Mouse (Mus musculus): ENCODE data around the gene Atad2b. TPM values are rescaled to one million over a fixed set of nuclear protein-coding genes. Genes with fewer than 3 reads are reported as not detected.
A peak's percentile ranks its signal among the peaks of the same experiment; 100 is the strongest.
"Not testable (repeated sequence)": the region's sequence is repeated elsewhere in the genome, so short reads cannot be mapped to it uniquely, and the experiment has no call there.

Atad2b gene
- 10 to 100 TPM; 13.2 to 15.8 TPM for total RNA-seq (2021)

DNA sequence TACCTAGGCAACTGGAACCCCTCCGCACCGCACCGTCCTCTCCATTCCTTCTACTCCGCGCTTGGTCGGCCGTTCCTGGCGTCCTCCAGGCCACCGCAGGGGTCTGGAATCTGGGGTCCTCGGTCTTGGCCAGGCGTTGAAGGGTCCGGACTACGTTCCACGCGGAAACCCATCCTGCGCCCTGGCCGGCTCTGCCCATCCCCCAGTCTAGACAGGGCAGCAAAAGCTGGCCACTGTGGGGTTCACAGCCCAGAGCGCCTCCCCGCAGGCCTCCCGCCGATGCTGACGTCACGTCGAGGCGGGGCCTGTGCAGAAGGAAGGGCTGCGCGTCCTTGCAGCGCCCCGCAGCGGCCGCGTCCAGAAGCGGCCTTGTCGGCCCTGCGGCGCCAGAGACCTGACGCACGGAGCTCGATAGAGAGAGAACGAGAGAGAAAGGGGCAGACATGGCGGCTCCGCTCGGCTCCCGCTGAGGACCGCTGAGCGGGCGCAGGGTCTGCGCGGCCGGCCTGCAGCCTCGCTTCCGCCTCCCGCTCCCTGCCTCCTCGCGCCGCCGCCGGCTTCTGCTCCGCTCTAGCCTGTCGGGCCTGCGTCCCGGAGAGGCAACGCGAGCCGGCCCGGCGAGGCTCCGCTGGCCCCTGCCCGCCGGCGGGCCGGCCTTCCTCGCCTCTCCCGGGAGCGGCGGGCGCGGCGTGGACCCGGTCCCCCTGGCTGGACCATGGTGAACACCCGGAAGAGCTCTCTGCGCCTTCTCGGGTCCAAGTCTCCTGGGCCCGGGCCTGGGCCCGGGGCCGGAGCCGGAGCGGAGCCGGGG lies at the start of gene Atad2b:
TSS of gene Atad2b (plus strand) at position 360 of the 811 bp plus-strand sequence.
- intact Hi-C loops (cut with DNase I) = loop anchor here (2.0 to 10.0 kb wide), 6 partner anchors 22 to 1492 kb away; partner anchors contain the start of genes Asxl2, Fam228b, Fkbp1b and Pfn4
- DNase-seq = peak; percentile 98 to 99

DNA sequence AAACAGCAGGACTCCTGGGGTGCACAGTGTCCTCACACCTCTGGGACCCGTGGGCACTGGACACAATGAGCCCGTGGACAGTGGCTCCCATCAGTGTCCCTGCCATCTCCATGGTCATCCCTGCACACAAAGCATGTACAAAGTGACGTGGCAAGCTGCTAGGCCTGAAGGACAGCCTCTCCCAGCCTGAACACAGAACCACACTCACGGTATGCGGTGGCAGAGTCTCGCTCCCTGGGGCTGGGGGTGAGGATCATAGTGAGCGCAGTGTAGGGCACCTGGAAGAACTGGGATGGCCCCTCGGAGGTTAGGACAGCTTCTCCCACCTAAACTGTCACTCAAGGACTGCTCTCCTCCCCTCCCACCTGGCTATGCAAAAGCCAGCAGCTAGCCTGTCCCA lies 48.2 kb upstream of the Atad2b start:
- DNase-seq = no peak
- intact Hi-C loops (cut with DNase I) = no loop called here

DNA sequence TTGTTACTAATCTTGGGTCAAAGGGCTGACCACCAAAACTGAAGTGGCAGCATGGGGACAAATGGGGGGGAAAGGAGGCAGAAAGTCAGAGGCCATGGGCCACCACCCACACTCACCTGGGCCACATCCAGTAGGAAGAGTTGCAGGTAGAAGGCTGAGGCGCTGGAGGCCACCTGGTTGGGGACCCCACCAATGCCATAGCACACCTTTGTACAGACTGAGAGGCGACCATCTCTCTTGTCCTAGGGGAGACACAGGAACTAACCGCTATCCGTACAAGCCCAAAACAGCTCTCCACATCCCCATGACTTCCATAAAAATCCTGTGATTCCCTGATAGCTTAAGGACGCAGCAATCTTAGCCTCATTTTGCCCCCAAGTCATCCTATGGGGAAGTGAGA lies 45.9 kb upstream of the Atad2b start:
- DNase-seq = no peak
- intact Hi-C loops (cut with DNase I) = no loop called here

DNA sequence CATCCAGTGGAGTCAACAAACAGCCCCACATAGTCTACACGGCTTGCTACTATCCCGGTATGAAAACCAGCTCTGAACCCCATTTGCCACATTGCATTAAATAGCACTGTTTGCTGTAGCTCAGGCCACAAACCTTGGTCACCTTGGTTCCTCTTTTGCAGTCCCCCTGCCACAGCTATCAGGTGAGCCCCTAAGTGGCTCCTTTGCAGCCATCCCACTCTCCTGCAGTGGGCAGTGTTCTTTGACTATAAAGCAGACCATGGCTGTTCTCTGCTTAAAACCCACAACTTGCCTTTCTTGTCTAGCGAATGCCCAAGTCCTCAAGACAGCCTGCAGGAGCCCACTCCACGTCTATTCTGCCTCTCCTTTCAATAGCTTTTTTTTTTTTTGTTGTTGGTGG lies 44.9 kb upstream of the Atad2b start:
- no peak for DNase-seq
- intact Hi-C loops (cut with DNase I) = no loop called here

DNA sequence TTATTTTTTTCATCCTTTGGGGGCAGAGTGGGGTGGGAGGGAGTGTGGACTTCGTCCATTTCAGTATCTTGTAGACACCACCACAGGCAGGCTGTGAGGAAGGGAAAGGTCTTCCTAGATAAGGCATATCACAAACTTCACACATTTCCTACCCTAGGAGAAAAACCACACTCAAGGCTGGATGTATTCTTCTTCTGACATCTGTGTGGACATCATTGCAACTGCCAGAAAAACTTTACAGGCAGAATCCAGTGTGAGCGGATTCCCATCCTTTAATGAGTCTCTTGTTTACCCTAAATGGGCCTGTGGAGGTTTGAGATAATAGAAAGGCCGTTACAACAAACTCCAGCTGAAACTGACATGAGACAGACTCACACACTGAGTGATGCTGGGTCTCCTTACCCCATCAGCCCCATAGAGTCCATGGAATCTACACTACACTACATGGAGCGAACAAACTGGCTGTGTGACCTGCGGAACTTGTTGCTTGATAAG lies 44.1 kb upstream of the Atad2b start:
- intact Hi-C loops (cut with DNase I) = no loop called here
- DNase-seq = no peak

DNA sequence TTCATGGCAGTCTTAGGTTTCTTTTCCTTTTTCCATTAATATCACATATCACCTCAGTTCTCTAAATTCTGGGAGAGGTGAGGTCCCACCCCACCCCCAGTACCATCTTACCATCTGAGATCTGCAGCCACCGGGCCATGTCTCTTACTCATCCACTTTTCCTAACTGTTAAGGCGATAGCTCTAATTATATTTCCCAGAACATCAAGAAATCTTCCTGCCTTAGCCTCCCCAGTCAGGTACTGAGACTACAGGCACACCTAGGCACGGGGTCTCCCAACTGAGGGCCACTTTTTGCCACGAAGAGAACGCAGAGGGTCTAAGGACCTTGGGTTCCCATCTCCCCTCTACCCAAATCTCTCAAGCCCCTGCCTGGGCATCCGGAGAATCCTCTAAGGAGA lies 43.6 kb upstream of the Atad2b start:
- DNase-seq = no peak
- intact Hi-C loops (cut with DNase I) = no loop called here

DNA sequence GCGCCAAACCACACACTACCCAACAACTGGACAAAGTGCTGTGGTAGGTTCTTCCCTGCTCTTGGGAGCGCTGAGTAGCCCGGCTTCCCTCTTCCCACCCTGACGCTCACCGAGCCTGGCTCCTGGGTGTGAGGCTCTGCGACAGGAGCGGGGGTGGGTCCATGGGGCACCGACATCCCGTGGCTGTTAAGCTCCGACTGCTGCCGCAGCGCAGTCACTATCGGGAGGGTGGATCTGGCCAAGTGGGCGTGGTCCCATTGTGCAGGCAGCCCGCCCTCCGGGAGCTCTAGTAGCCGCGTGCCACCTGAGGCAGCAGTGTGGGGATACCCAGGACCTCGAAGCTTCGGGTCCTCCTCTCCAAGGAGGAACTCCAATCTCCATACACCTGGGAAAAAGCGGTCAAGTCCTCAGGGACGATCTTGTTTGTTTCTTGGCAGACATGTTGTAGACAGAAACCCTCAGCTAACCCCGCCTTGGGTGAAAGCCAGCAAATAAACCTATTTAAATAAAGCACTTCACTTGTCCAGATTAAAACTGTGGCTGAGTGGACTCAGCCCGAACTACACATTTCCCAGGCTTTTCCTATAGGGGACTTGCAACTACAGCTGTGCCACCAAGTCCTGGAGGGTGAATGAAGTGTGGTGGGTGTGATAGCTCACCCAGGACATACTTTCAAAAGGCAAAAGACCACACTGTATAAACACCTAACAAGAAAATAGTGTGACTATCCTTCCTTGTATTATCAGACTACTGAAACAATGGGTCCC lies 42.8 kb upstream of the Atad2b start, which contains the start of gene Mfsd2b:
TSS of gene Mfsd2b (minus strand) at position 199 of the 767 bp plus-strand sequence.
- DNase-seq = peak; percentile 63 to 70
- intact Hi-C loops (cut with DNase I) = no loop called here

DNA sequence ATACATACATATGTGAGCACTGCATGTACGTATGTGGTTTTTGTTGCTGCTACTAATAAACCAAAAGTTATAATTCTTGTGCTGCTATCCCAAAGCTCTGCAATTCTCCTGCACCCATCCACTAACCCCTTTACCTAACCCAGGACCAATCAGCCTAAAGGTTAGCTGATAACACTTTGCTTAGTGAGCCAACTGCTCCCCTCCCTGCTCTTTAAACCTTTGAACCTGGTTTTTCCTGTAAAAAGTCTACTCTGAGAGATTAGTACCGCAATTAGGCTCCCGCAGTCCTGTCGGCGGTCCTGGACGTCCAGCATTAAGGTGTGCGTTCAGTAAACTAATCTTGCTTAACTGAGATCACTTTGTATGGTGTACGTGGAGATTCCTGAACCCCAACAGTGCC lies 41.5 kb upstream of the Atad2b start:
- intact Hi-C loops (cut with DNase I) = no loop called here
- DNase-seq = no peak

DNA sequence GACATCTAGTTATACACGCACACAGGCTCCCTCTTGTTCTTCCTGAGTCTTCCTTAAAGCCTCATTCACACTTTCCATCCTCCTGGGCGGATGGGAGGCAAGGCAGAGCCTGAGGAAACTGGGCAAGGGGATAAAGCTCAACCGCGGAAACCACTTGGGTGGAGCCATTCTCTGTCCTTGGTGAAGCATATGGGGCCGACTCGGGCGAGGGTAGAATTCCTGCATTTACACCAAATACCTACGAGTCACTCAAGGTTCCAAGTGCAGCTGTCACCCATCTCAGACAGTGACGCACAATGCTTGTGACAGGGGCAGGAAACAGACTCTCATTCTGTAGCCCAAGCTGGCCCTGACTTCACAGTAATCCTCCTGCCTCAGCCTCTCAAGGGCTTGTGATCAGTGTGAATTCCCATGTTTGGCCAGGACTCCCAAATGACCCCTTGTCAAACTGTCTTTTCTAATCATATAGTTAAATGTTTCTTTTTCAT lies 38.8 kb upstream of the Atad2b start:
- intact Hi-C loops (cut with DNase I) = no loop called here
- DNase-seq = no peak

DNA sequence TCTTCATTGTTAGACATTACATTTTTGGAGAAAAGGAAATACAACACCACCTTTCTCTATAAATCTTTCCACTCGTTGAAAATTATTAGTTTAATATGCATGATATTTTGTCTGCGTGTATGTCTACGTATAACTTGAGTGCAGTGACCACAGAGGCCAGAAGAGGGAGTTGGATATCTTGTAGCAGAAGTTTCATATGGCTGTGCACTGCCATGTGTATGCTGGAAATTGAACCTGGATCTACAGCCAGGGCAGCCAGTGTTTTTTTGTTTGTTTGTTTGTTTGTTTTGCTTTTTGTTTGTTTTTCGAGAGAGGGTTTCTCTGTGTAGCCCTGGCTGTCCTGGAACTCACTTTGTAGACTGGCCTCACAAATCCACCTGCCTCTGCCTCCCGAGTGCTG lies 38.1 kb upstream of the Atad2b start:
- intact Hi-C loops (cut with DNase I) = no loop called here
- DNase-seq = no peak

DNA sequence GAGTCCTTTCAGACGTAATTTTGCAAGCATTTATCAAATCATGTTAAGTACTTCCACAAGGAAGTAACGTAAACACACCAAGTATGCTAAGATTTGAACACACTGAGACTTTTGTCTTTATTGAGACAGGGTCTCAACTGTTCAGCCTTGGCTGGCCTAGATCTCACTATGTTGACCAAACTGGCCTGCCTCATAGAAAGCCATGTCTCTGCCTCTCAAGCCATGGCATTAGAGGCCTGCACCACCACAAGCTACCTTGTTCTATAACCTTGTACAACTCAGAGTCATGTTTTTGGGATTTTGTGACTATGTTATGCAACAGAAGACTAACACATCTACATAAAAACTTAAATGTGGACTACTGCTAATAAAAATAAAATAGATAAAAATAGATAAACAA lies 35.1 kb upstream of the Atad2b start:
- intact Hi-C loops (cut with DNase I) = no loop called here
- DNase-seq = no peak

DNA sequence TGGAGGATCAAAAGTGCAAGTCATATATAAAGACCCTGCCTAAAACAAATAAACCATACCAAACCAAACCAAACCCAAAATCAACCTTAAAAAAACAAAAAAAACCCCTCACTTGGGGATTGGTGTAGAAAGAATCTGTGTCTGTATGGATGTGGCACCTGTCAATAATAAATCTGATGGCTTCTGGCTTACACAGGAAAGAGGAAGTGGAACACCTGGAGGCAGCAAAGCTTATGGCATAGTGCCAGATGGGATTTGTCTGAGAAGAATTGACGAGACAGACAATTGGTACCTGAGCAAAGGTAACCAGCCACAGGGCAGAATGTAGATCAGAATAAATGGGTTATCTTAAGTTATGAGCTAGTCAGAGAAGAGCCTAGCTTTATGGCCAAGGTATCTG lies 32.1 kb upstream of the Atad2b start:
- no peak for DNase-seq
- intact Hi-C loops (cut with DNase I) = no loop called here

DNA sequence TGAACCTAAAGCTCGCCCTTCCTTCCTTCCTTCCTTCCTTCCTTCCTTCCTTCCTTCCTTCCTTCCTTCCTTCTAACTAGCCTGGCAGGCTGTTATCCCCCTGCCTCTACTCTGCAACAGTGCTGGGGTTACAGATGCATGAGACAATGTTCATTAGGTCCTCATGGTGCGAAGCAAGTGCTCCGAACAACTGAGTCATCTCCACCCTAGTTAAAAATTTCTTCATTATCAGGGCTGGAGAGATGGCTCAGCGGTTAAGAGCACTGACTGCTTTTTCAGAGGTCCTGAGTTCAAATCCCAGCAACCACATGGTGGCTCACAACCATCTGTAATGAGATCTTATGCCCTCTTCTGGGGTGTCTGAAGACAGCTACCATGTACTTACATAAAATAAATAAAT lies 30.6 kb upstream of the Atad2b start:
- intact Hi-C loops (cut with DNase I) = not testable (repeated sequence)

DNA sequence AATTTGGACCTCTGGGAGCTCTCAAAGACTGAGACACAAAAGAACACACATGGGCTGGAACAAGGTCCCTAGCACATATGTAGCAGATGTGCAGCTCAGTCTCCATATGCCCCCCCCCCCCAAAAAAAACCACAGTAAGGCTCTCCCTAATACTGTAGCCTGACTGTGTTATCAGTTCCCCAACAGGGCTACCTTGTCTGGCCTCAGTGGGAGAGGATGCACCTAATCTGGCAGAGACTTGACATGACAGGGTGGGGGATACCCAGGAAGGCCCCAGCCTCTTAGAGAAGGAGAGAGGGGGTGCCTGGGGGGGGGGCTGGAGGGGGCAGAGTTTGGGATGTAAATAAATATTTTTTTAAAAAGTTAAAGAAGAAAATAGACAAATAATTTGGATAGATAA lies 28.4 kb upstream of the Atad2b start:
- intact Hi-C loops (cut with DNase I) = no loop called here
- no peak for DNase-seq

More for the DNA sequence above, 30.6 kb upstream of the Atad2b start:
- DNase-seq = not testable (repeated sequence)

DNA sequence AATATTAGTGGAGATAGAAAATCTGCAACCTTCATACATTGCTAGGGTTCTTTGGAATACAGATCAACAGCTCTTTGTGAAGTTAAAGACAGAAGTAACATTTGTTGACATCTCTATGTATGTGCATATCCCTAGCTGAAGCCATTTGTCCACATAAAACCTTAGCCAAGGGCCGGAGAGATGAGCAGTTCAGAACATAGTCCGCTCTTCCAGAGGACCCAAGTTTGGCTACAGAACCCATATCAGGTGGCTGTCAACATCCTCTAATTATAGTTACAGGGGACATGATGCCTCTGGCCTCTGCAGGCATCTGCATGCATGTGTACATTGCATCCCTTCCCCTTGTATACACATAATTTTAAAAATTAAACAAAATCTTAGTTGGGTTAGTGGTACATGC lies 27.9 kb upstream of the Atad2b start:
- no peak for DNase-seq
- intact Hi-C loops (cut with DNase I) = no loop called here

DNA sequence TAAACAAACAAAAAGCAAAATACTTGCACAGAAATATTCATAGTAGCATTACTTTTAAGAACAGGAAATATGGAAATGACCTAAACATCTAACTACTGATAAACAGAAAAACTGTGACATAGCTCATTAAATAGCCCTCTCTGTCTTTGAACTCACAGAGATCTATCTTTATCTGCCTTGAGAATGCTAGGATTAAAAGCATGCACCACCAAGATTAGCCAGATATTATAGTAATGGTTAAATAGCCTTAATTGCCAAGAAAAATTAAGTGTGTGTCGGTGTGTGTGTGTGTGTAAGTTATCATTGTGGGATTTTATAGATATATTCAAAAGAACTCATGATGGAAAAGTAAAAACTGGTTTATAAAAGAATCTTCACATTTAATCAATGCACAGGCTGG lies 27.3 kb upstream of the Atad2b start:
- intact Hi-C loops (cut with DNase I) = no loop called here
- DNase-seq = no peak

DNA sequence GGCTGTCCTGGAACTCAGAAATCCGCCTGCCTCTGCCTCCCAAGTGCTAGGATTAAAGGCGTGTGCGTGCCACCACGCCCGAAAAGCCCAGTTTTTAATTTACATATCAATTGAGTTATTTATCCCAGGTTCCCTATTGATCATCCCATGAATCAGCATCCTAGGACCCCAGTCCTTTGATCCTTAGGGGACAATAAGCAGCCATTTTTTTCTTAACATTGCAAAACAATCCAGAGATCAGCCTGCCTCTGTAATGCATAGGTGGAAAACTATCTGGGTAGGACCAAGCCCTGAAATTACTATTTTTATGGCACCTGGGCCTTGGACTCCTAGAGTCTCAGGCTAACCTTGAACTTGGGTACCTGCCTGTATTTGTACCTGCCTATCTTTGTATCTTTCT lies 19.1 kb upstream of the Atad2b start:
- intact Hi-C loops (cut with DNase I) = no loop called here
- no peak for DNase-seq

DNA sequence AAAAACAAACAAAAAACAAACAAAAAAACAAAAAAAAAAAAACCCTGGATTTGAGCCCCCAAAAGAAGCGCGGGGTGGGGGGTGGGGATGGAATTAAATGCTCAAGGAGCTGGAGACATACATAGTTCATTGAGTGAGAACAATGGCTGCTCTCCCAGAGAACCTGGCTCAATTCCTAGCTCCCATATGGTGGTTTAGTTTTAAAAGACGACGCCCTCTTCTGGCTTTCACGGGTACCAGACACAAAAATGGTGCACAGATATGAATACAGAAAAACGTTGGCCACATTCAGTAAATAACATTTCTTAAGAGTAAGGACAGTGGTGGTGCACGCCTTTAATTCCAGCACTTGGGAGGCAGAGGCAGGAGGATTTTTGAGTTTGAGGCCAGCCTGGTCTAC lies 11.2 kb upstream of the Atad2b start:
- intact Hi-C loops (cut with DNase I) = loop anchor here (2.0 to 5.0 kb wide), 2 partner anchors 15 to 1334 kb away; partner anchors contain the start of gene Dtnb
- DNase-seq = no peak

DNA sequence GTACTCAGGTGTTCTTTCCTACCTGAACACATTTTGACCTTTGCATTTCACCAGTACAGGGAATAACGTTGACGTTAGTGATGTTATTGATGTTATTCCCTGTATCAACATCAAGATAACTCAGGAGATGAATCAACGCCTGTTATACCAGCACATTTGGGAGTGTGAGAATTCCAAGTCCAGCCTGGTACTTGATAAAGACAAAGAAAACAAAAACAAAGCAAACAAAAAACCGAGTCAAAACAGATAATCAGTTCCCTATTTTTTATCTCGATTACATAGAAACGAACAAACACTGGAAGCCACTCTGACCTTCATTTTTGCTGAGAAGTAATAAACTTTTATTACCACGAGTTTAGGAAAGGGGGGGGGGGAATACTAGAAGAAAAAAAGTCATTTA lies 10.7 kb upstream of the Atad2b start:
- DNase-seq = no peak
- intact Hi-C loops (cut with DNase I) = loop anchor here (2.0 to 5.0 kb wide), 2 partner anchors 14 to 1334 kb away; partner anchors contain the start of gene Dtnb

DNA sequence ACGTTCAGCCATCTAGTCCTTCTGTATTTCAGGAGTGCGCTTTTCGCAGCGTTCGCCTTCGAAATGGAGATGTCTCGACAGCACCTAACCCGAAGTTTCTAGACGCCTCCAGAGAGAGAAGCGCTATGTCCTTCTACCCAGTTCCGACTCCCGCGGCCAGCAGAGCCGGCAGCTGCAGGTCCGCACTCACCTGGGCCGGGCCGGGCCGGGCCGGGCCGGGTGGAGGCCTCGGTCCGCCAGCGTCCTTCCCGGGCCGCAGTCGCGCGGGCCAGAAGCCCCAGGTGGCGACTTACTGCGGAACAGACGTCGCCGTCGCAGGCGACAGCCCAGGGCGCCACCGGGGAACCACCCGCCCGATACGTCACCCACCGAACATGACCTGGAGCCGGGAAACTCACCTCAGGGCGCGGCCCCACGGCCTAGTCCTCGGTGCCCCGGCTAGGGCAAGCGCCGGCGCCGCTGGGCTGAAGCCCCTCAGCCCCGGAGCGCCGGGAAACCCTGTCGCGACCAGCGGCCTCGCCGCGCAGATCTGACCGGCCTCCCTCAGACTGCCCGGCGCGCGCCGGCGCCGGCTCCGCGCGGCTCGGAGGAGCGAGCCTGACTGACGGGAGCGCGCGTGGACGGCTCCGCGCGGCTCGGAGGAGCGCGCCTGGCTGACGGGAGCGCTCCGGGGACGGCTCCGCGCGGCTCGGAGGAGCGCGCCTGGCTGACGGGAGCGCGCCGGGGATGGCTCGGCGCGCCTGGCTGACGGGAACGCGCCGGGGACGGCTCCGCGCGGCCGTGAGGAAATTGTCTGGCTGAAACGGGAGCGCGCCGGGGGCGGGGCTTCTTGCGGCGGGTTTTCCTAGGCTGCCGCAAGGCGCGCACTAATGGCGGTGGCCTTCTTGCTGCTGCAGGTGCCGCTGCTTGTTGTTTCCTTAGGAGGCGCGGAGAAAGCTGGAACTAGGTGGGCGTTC lies 9.9 kb upstream of the Atad2b start, which contains the start of gene Ubxn2a:
TSS of gene Ubxn2a (minus strand) at position 755 of the 956 bp plus-strand sequence.
- DNase-seq = peak; percentile 96 to 97
- intact Hi-C loops (cut with DNase I) = loop anchor here (2.0 to 5.0 kb wide), 2 partner anchors 14 to 1335 kb away; partner anchors contain the start of gene Dtnb
